Mouse (Mus musculus): Measurements from ENCODE around the gene Plch1.

DNA sequence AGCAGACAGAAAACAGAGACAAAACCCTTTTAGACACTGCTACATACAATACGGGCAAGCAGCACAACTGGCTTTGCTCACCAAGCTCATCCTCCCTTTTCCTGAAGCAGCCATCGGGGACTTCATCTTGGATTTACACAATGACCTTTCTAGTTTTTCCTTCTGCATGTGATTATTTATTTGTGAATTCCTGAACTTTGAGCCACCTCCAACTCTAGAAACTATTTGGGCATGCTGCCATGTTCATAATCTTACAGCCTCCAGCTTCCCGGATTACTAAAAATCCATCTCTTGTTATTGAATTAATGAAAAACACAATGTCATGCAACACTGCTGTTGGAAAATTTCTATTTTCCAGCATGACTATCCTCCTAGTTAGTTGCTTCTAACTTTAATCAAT is 84.1 kb downstream of the Plch1 start:
- TF ChIP-seq CTCF (conservative IDR thresholded peaks at IDR 0.05; ENCODE audit: insufficient read depth, insufficient read length, low read depth, low read length) = no peak
- TF ChIP-seq POLR2A (IDR thresholded peaks at IDR 0.05; ENCODE audit: low read depth, low read length) = no peak
